Mouse (Mus musculus) myocyte (in vitro differentiated cells): ENCODE results near the gene Sema6c.

Experiments
- CEBPB ChIP-seq: IDR thresholded peaks from 2 replicates; pipeline ENCODE4 v1.6.1; 2011; ENCODE audit warnings: mild to moderate bottlenecking, moderate library complexity; ENCODE audit not compliant: poor library complexity, insufficient read depth, severe bottlenecking
- E2F4 ChIP-seq: IDR thresholded peaks from one replicate; pipeline ENCODE4 v1.6.1; 2011; ENCODE audit warnings: mild to moderate bottlenecking, control low read depth, moderate library complexity; ENCODE audit not compliant: insufficient read depth
- MAX ChIP-seq: IDR thresholded peaks from one replicate; pipeline ENCODE4 v1.6.1; 2011; ENCODE audit warnings: low read depth, mild to moderate bottlenecking, control low read depth
- MYOD1 ChIP-seq, 3 experiments: IDR thresholded peaks; one replicate each; pipeline ENCODE4 v1.6.1; 2011; ENCODE audit warnings: control low read depth in 2 of 3, low read depth in 2 of 3, mild to moderate bottlenecking in 2 of 3, moderate library complexity in 1 of 3; ENCODE audit not compliant: insufficient read length in 2 of 3, control insufficient read depth in 1 of 3
- MYOG ChIP-seq, 3 experiments: IDR thresholded peaks; one replicate each; pipeline ENCODE4 v1.6.1; 2011; ENCODE audit warnings: control low read depth in 2 of 3, low read depth in 2 of 3, mild to moderate bottlenecking in 2 of 3; ENCODE audit not compliant: insufficient read length in 2 of 3, control insufficient read depth in 1 of 3, insufficient read depth in 1 of 3
- POLR2A ChIP-seq: IDR thresholded peaks from one replicate; pipeline ENCODE4 v1.6.1; 2011; ENCODE audit warnings: low read depth, mild to moderate bottlenecking, control low read depth, moderate library complexity; ENCODE audit not compliant: insufficient read length
- POLR2AphosphoS2 ChIP-seq: IDR thresholded peaks from one replicate; pipeline ENCODE4 v1.6.1; 2011; ENCODE audit warnings: low read depth, control low read depth; ENCODE audit not compliant: insufficient read length
- SRF ChIP-seq: IDR thresholded peaks from one replicate; pipeline ENCODE4 v1.6.1; 2011; ENCODE audit warnings: low read depth; ENCODE audit not compliant: control insufficient read depth, insufficient read length
- TCF12 ChIP-seq: IDR thresholded peaks from one replicate; pipeline ENCODE4 v1.6.1; 2011; ENCODE audit warnings: mild to moderate bottlenecking, control low read depth; ENCODE audit not compliant: poor library complexity, insufficient read depth, severe bottlenecking
- USF1 ChIP-seq: IDR thresholded peaks from one replicate; pipeline ENCODE4 v1.6.1; 2011; ENCODE audit warnings: low read depth, mild to moderate bottlenecking, control low read depth, moderate library complexity

DNA sequence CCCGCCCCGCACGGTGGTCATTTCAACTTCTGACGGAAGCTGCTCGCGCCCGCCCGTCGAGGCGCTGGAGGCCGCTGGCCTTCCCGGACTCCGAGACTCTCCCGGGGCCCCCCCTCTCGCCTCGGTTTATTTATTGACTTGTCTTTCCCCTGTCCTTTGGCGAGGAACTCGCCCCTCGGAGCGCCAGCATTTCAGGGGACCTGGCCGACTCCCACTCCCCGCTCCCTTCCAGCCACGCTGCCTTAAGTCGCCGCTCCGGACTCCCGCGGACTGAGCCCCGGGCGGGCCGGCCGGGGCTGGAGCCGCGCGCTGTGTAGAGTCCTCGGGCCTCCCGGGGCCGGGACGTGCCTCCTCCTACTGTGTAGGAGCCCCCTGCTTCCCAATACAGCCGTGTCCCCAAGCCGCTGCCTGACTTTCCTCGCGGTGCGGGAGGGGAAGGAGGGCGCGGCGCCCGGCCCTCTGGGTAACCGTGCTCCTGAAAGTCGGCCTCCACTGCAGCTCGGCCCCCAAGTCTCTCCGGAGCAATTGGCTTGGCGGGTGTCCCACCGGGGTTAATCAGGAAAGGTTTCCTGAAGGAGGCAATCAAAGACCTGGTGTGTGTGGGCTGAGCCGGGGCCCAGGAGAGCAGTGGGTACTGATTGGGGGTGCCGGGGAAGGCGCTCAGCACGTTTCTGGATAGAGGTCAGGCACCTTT, 13.1 kb downstream of the Sema6c start:
- no peak for TF ChIP-seq E2F4
- TF ChIP-seq POLR2A = no peak
- no peak for TF ChIP-seq USF1
- no peak for TF ChIP-seq POLR2AphosphoS2
- TF ChIP-seq CEBPB = no peak
- no peak for TF ChIP-seq SRF
- no peak for TF ChIP-seq MYOG (IDR thresholded peaks at IDR 0.05; ENCODE audit: control insufficient read depth in 1 of 3, insufficient read depth in 1 of 3, insufficient read length in 2 of 3, low read depth in 2 of 3)
- no peak for TF ChIP-seq MAX
- TF ChIP-seq TCF12 = no peak
- TF ChIP-seq MYOD1 (IDR thresholded peaks at IDR 0.05; ENCODE audit: control insufficient read depth in 1 of 3, insufficient read length in 2 of 3, low read depth in 2 of 3) = no peak
